Mouse (Mus musculus): ENCODE results near the gene Hus1b. TPM values are rescaled to one million over a fixed set of nuclear protein-coding genes. Genes with fewer than 3 reads are reported as not detected.

Hus1b gene
- polyA plus RNA-seq (2012; rRNA removed), result 0.10 TPM in 1 of 2 replicates, not detected in the other

DNA sequence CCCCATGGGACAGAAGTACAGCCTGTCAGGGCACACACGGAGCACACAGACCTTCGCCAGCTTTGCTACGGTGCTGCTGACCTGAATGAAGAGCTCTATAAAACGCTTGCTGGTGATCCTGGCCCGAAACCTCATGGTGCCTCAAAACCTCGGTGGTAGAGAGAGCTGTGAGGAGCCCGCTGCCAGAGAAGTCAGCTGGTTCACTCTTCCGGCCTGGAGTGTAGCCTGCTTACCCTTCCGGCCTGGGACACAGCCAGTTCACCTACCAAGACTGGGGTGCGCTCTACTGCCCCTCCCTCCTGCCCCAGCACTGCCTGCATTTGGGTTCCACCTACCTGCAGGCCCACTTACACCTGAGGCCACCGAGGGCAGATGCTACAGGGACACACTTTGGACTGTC is at the start of gene Hus1b:
Hus1b (minus strand) TSS at position 220 of the 400 bp plus-strand sequence.
- Histone ChIP-seq H3K27ac (ENCODE audit: insufficient read depth, low read depth, low read length) (no peak within 1 kb of the TSS; the same call in 1 of the 2 replicates), H3K27me3 (ENCODE audit: control insufficient read depth, insufficient read depth, low read length) (no peaks in the 10 kb centered on the region), H3K4me1 (ENCODE audit: control insufficient read depth, insufficient read depth, insufficient read length, low read length) (no peaks in the 10 kb centered on the region), H3K4me3 (ENCODE audit: low read depth, low read length) (no peak within 1 kb of the TSS), H3K36me3 (ENCODE audit: control insufficient read depth, insufficient read depth, low read length) (no peaks in the 10 kb centered on the region)
- WGBS, result 92% methylated on average over 11 of the region's 11 CpGs
- no peak for TF ChIP-seq POLR2A (IDR thresholded peaks at IDR 0.05; ENCODE audit: low read depth, low read length)
- TF ChIP-seq CTCF (IDR thresholded peaks at IDR 0.05; ENCODE audit: extremely low read depth, insufficient read length, insufficient replicate concordance, low read depth, low read length), result no peak

DNA sequence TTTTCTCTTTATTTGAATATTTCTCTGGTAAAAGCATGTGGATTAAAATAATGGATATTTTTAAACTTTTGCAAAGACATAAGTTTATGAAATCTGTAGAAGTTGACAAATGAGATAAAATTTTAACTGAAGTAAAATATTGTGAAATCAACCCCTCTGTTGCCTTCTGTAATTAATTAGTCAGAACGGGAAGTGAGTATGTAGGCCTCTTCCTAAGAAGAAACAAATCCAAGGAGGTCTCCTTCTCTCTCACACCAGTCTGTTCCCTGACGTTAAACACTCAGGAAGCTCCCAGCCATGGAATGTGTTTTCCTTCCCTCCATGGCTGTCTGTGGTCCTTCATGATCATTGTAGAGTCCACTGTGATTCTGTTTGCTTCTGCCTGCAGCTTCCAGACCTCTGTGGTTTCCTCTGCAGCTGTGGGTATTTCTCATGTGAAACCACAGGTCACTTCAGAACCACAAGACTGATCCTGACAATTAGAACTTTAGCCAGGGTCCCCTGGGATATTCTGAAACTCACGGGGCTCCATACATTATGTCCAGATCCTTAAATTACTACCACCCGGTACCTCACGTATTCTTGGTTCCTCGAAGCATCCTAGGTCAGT is 46.8 kb upstream of the Hus1b start:
- Histone ChIP-seq H3K27me3 (ENCODE audit: control insufficient read depth, insufficient read depth, low read length) (no peaks in the 10 kb centered on the region), H3K4me1 (ENCODE audit: control insufficient read depth, insufficient read depth, insufficient read length, low read length) (no peaks in the 10 kb centered on the region; the same call in 1 of the 2 replicates), H3K27ac (ENCODE audit: insufficient read depth, low read depth, low read length) (no peak overlapping the region), H3K36me3 (ENCODE audit: control insufficient read depth, insufficient read depth, low read length) (no peaks in the 10 kb centered on the region), H3K4me3 (ENCODE audit: low read depth, low read length) (no peak overlapping the region)
- TF ChIP-seq CTCF (IDR thresholded peaks at IDR 0.05; ENCODE audit: extremely low read depth, insufficient read length, insufficient replicate concordance, low read depth, low read length), result no peak
- no peak for TF ChIP-seq POLR2A (IDR thresholded peaks at IDR 0.05; ENCODE audit: low read depth, low read length)
- WGBS, result 74% methylated on average over 6 of the region's 6 CpGs

DNA sequence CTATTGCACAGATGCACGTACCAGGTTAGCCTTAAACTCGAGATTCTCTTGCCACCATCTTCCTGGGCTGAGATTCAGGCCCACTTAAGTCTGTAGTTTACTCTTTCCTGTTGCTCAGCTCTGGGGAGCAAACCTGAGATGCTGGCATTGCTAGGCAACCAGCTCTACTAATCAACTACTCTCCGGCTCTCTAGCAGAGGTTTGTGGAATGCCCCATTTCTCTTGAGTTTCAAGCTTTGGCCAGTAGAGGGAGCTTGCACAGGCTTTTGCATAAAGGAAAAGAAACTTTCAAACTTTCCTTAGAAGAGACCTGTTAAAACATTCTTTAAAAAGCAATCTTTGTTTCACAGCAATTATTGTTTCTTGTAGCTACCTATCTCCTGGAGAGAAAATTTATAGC is 46.3 kb upstream of the Hus1b start:
- H3K27ac ChIP-seq (ENCODE audit: insufficient read depth, low read depth, low read length), result no peak overlapping the region
- H3K4me1 ChIP-seq (ENCODE audit: control insufficient read depth, insufficient read depth, insufficient read length, low read length), result no peaks in the 10 kb centered on the region; the same call in 1 of the 2 replicates
- 30% methylated on average over 3 of the region's 3 CpGs for WGBS
- no peak overlapping the region for H3K4me3 ChIP-seq (ENCODE audit: low read depth, low read length)
- H3K36me3 ChIP-seq (ENCODE audit: control insufficient read depth, insufficient read depth, low read length), result no peaks in the 10 kb centered on the region
- TF ChIP-seq POLR2A (IDR thresholded peaks at IDR 0.05; ENCODE audit: low read depth, low read length) (no peak), CTCF (IDR thresholded peaks at IDR 0.05; ENCODE audit: extremely low read depth, insufficient read length, insufficient replicate concordance, low read depth, low read length) (peak; percentile 33; the same call in 1 of the 2 replicates)
- no peaks in the 10 kb centered on the region for H3K27me3 ChIP-seq (ENCODE audit: control insufficient read depth, insufficient read depth, low read length)

DNA sequence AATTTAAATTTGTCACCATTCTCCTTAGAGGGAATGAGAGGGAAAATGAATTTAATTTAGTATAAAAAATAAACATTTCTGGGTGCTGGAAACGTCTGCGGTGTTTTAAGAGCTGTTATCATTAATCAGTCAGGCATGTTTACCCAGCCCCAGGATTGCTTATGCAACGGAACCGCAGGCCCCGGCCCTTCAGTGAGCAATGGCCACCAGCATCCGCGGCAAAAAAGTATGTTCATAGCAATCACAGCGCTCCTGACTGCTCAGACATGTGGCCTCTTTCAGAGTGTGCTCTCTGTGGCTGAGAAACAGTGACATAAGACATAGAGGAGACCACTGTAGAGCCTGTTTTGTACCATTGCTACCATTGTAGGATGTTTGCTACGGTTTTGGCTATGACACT is 42.7 kb upstream of the Hus1b start:
- H3K4me3 ChIP-seq (ENCODE audit: low read depth, low read length), result no peak overlapping the region
- H3K36me3 ChIP-seq (ENCODE audit: control insufficient read depth, insufficient read depth, low read length), result no peaks in the 10 kb centered on the region
- WGBS, result 33% methylated on average over 9 of the region's 9 CpGs
- H3K4me1 ChIP-seq (ENCODE audit: control insufficient read depth, insufficient read depth, insufficient read length, low read length), result no peaks in the 10 kb centered on the region; the same call in 1 of the 2 replicates
- 0 out of 2 replicates have a peak overlapping the region, but pooled peaks have one; percentile 26 for H3K27ac ChIP-seq (ENCODE audit: insufficient read depth, low read depth, low read length)
- H3K27me3 ChIP-seq (ENCODE audit: control insufficient read depth, insufficient read depth, low read length), result no peaks in the 10 kb centered on the region
- TF ChIP-seq CTCF (IDR thresholded peaks at IDR 0.05; ENCODE audit: extremely low read depth, insufficient read length, insufficient replicate concordance, low read depth, low read length), result no peak
- no peak for TF ChIP-seq POLR2A (IDR thresholded peaks at IDR 0.05; ENCODE audit: low read depth, low read length)

DNA sequence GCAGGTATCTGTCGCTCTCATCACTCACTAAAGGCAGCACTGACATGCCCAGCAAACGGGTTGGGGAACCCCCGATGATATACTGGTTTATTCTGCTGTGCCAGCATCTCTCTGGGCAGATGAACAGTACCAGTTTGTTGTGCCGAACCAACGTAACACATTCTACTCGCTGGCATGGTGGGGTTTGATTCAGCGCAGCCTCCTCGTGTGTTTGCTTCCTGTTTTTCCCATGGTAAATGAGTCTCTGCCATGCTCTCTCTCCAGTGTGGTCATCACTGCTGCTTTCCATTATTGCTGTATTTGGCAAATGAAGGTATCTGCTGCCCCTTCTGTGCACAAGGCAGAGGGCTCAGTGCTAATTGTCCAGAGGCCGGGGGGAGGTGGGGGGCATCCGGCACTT is 42.2 kb upstream of the Hus1b start:
- Histone ChIP-seq H3K27me3 (ENCODE audit: control insufficient read depth, insufficient read depth, low read length) (no peaks in the 10 kb centered on the region), H3K4me1 (ENCODE audit: control insufficient read depth, insufficient read depth, insufficient read length, low read length) (no peaks in the 10 kb centered on the region; the same call in 1 of the 2 replicates), H3K27ac (ENCODE audit: insufficient read depth, low read depth, low read length) (0 out of 2 replicates have a peak overlapping the region, but pooled peaks have one; percentile 11), H3K36me3 (ENCODE audit: control insufficient read depth, insufficient read depth, low read length) (no peaks in the 10 kb centered on the region), H3K4me3 (ENCODE audit: low read depth, low read length) (no peak overlapping the region)
- no peak for TF ChIP-seq POLR2A (IDR thresholded peaks at IDR 0.05; ENCODE audit: low read depth, low read length)
- TF ChIP-seq CTCF (IDR thresholded peaks at IDR 0.05; ENCODE audit: extremely low read depth, insufficient read length, insufficient replicate concordance, low read depth, low read length), result no peak
- WGBS, result 76% methylated on average over 10 of the region's 10 CpGs

DNA sequence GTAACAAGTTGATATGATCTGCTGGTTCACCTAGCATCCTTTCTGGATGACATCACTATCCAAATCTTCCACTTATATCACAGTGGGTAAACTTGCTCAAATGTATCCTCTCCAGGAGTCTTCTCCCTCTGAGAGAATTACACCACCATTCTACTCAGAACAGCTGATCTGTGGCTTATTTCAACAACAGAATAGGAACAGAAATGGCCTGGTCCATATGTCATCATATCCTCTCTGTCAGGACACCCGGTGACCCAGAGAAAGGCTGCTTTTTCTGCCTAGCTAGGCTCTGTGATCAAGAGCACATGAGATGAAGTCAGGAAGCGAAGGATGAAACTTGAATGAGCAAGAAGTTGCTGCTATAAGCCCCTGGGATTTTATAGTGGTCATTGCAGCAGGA is 40.1 kb upstream of the Hus1b start:
- WGBS, result 71% methylated on average over 2 of the region's 2 CpGs
- Histone ChIP-seq H3K4me3 (ENCODE audit: low read depth, low read length) (no peak overlapping the region), H3K4me1 (ENCODE audit: control insufficient read depth, insufficient read depth, insufficient read length, low read length) (no peaks in the 10 kb centered on the region; the same call in 1 of the 2 replicates)

DNA sequence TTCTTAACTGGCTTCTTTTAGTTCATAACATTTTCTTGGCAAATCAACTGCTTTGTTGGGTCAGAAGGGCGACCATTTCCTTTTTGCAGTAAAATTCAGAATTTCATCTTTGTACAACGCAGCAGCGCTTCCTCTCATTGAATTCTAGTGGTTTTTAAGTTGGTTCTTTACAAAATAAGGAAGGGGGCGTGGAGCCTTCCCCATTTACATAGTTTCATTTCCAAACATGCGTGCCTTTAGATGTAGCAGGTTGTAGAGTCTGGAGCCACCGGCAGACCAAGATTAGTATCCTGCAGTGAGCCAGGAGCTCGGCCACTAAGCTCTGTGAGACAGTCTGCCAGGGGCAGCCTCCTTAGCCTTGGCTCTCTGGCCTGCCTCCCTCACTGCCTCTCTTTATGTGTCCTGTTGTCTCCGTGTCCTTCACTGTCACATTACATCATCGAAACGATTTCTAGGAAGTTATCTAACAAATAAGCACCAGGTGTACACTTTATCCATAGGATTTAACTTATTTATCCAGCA is 39.4 kb upstream of the Hus1b start:
- TF ChIP-seq CTCF (IDR thresholded peaks at IDR 0.05; ENCODE audit: extremely low read depth, insufficient read length, insufficient replicate concordance, low read depth, low read length) (no peak), POLR2A (IDR thresholded peaks at IDR 0.05; ENCODE audit: low read depth, low read length) (no peak)
- Histone ChIP-seq H3K27ac (ENCODE audit: insufficient read depth, low read depth, low read length) (peak overlapping the region; percentile 47), H3K36me3 (ENCODE audit: control insufficient read depth, insufficient read depth, low read length) (no peaks in the 10 kb centered on the region), H3K27me3 (ENCODE audit: control insufficient read depth, insufficient read depth, low read length) (no peaks in the 10 kb centered on the region), H3K4me1 (ENCODE audit: control insufficient read depth, insufficient read depth, insufficient read length, low read length) (no peaks in the 10 kb centered on the region; the same call in 1 of the 2 replicates), H3K4me3 (ENCODE audit: low read depth, low read length) (no peak overlapping the region)
- WGBS, result 61% methylated on average over 10 of the region's 10 CpGs

More for the DNA sequence above, 40.1 kb upstream of the Hus1b start:
- Histone ChIP-seq H3K36me3 (ENCODE audit: control insufficient read depth, insufficient read depth, low read length) (no peaks in the 10 kb centered on the region), H3K27me3 (ENCODE audit: control insufficient read depth, insufficient read depth, low read length) (no peaks in the 10 kb centered on the region), H3K27ac (ENCODE audit: insufficient read depth, low read depth, low read length) (no peak overlapping the region)
- TF ChIP-seq POLR2A (IDR thresholded peaks at IDR 0.05; ENCODE audit: low read depth, low read length) (no peak), CTCF (IDR thresholded peaks at IDR 0.05; ENCODE audit: extremely low read depth, insufficient read length, insufficient replicate concordance, low read depth, low read length) (no peak)
